Mouse (Mus musculus) right cerebral cortex, postnatal 10 days (tissue): ENCODE measurements around the gene Arhgap30.

ENCODE experiments used
- DNase-seq, 2 experiments: peaks; one replicate each; pipeline ENCODE4 v3.0.0; 2021; ENCODE audit warnings: low spot score in 2 of 2

The Arhgap30 gene

GRCm38 (mm10) chr1:171378298-171378697 is 10.5 kb upstream of the Arhgap30 start:
- DNase-seq = no peak

- peak; percentile 84 to 87 for DNase-seq
Observed at GRCm38 (mm10) chr1:171379935-171380599, 8.7 kb upstream of the Arhgap30 start.

GRCm38 (mm10) chr1:171382096-171382620 is 6.6 kb upstream of the Arhgap30 start:
- no peak for DNase-seq

GRCm38 (mm10) chr1:171384361-171384760 is 4.4 kb upstream of the Arhgap30 start:
- DNase-seq = no peak

GRCm38 (mm10) chr1:171385171-171385570 is 3.6 kb upstream of the Arhgap30 start:
- DNase-seq = no peak

GRCm38 (mm10) chr1:171387099-171387498 is 1.7 kb upstream of the Arhgap30 start:
- DNase-seq = no peak

- DNase-seq = peak in 1 of 2 experiments; percentile 50
Observed at GRCm38 (mm10) chr1:171390101-171390500, 1.3 kb downstream of the Arhgap30 start.

GRCm38 (mm10) chr1:171401821-171402220 is 13.1 kb downstream of the Arhgap30 start:
- no peak for DNase-seq

GRCm38 (mm10) chr1:171402991-171403390 is 14.2 kb downstream of the Arhgap30 start:
- DNase-seq = no peak

- DNase-seq = no peak
Observed at GRCm38 (mm10) chr1:171407263-171407662, 18.5 kb downstream of the Arhgap30 start.

- DNase-seq = no peak
Observed at GRCm38 (mm10) chr1:171410231-171410630, 21.5 kb downstream of the Arhgap30 start.

- peak; percentile 97 for DNase-seq
Observed at GRCm38 (mm10) chr1:171410947-171411484, 22.3 kb downstream of the Arhgap30 start, which contains the start of gene Usf1. TSS of gene Usf1 (plus strand) at chr1:171411313.

- DNase-seq = no peak
Observed at GRCm38 (mm10) chr1:171411492-171411941, 22.8 kb downstream of the Arhgap30 start.

- DNase-seq = peak; percentile 57 to 61
Observed at GRCm38 (mm10) chr1:171412001-171412441, 23.3 kb downstream of the Arhgap30 start.

- peak in 1 of 2 experiments; percentile 72 for DNase-seq
Observed at GRCm38 (mm10) chr1:171412446-171412845, 23.7 kb downstream of the Arhgap30 start.

- no peak for DNase-seq
Observed at GRCm38 (mm10) chr1:171413608-171414007, 24.9 kb downstream of the Arhgap30 start.

GRCm38 (mm10) chr1:171418660-171419059 is 29.9 kb downstream of the Arhgap30 start, which contains the start of gene Tstd1:
TSS of gene Tstd1 (plus strand) at chr1:171418872.
- no peak for DNase-seq

- peak in 1 of 2 experiments; percentile 35 for DNase-seq
Observed at GRCm38 (mm10) chr1:171419291-171419882, 30.6 kb downstream of the Arhgap30 start.

- DNase-seq = no peak
Observed at GRCm38 (mm10) chr1:171419905-171420304, 31.2 kb downstream of the Arhgap30 start.

- DNase-seq = no peak
Observed at GRCm38 (mm10) chr1:171422504-171423095, 33.8 kb downstream of the Arhgap30 start.

GRCm38 (mm10) chr1:171424638-171425037 is 35.9 kb downstream of the Arhgap30 start:
- no peak for DNase-seq

GRCm38 (mm10) chr1:171425126-171425525 is 36.4 kb downstream of the Arhgap30 start:
- no peak for DNase-seq
